Mouse (Mus musculus): ENCODE data around the gene Sema5b. TPM values are rescaled to one million over a fixed set of nuclear protein-coding genes. Genes with fewer than 3 reads are reported as not detected.

Gene Sema5b
- polyA plus RNA-seq, 1 experiment from 2014 or later: 27.7 TPM

GRCm38 (mm10) chr16:35711004-35711403 is 170.1 kb downstream of the Sema5b start:
- Histone ChIP-seq H3K36me3 (replicated peaks) (no peaks in the 10 kb centered on the region), H3K9me3 (no peaks in the 10 kb centered on the region), H3K4me2 (no peak overlapping the region), H3K4me3 (no peak overlapping the region), H3K27me3 (replicated peaks) (no peaks in the 10 kb centered on the region), H3K4me1 (peaks cover 15% of the 10 kb centered on the region), H3K9ac (no peak overlapping the region), H3K27ac (no peak overlapping the region)
- ATAC-seq (replicated peaks): peak; percentile 75
- 44% methylated on average over 7 of the region's 7 CpGs for WGBS

- WGBS: 85% methylated on average over 7 of the region's 7 CpGs
These were observed 172.7 kb downstream of the Sema5b start for GRCm38 (mm10) chr16:35713606-35714005.

More at GRCm38 (mm10) chr16:35713606-35714005, 172.7 kb downstream of the Sema5b start:
- no peak overlapping the region for H3K9ac ChIP-seq
- no peak overlapping the region for H3K27ac ChIP-seq
- no peak for ATAC-seq (replicated peaks)
- no peak overlapping the region for H3K4me2 ChIP-seq
- no peaks in the 10 kb centered on the region for H3K27me3 ChIP-seq (replicated peaks)
- no peaks in the 10 kb centered on the region for H3K9me3 ChIP-seq
- H3K4me3 ChIP-seq: no peak overlapping the region
- H3K36me3 ChIP-seq (replicated peaks): 0 out of 2 replicates have a peak, but pooled peaks cover 3% of the 10 kb centered on the region
- H3K4me1 ChIP-seq: peaks cover 15% of the 10 kb centered on the region

Other genes starting within 250 kb of the Sema5b start
- gene Sec22a, start 177.2 kb upstream of the Sema5b start, polyA plus RNA-seq (2015; fragmentation: Nextera tagmentation; extraction: Ambion mirVana): 36.8 and 40.6 TPM in 2 replicates
- 12.4 and 13.9 TPM in 2 replicates for gene Pdia5, start 50.3 kb upstream of the Sema5b start, polyA plus RNA-seq (2015; fragmentation: Nextera tagmentation; extraction: Ambion mirVana)
- 31.4 TPM in 2 replicates for gene Dirc2, start 228.2 kb downstream of the Sema5b start, polyA plus RNA-seq (2015; fragmentation: Nextera tagmentation; extraction: Ambion mirVana)
- 17.2 and 18.5 TPM in 2 replicates for gene Hspbap1, start 229.2 kb downstream of the Sema5b start, polyA plus RNA-seq (2015; fragmentation: Nextera tagmentation; extraction: Ambion mirVana)